Mouse (Mus musculus): Measurements from ENCODE around the gene Fam124a.

GRCm38 (mm10) chr14:62539834-62540233 lies 15.7 kb upstream of the Fam124a start:
- TF ChIP-seq CTCF (IDR thresholded peaks at IDR 0.05; ENCODE audit: borderline replicate concordance, extremely low read depth, insufficient read depth, insufficient read length), result no peak
- no peak for TF ChIP-seq POLR2A (IDR thresholded peaks at IDR 0.05; ENCODE audit: borderline replicate concordance, extremely low read depth, insufficient read depth, insufficient read length, poor library complexity, severe bottlenecking)
